Mouse (Mus musculus) kidney, postnatal 0 days (tissue): ENCODE data around the gene Prph2. TPM values are rescaled to one million over a fixed set of nuclear protein-coding genes. Genes with fewer than 3 reads are reported as not detected.

Source experiments
- ATAC-seq: fragments of 200-750 bp; cut with Nextera tagmentation; replicated peaks from 2 replicates; pipeline ENCODE4 v1.8.0; 2017; ENCODE audit warnings: low read depth, moderate number of reproducible peaks, moderate TSS enrichment, moderate library complexity; ENCODE audit not compliant: low FRiP score
- DNase-seq: peaks from one replicate; pipeline ENCODE4 v3.0.0-alpha.2; 2016; ENCODE audit warnings: low spot score
- H3K27ac ChIP-seq: fragments of 300-500 bp; sonication (generic); 2 replicates; pipeline ENCODE4 v1.5.1; 2014; ENCODE audit warnings: mild to moderate bottlenecking
- H3K27me3 ChIP-seq: fragments of 300-500 bp; sonication (generic); 2 replicates; pipeline ENCODE4 v1.6.1; 2014; ENCODE audit warnings: low read length, mixed read lengths; ENCODE audit not compliant: insufficient read depth
- H3K36me3 ChIP-seq: fragments of 300-500 bp; sonication (generic); 2 replicates; pipeline ENCODE4 v1.6.1; 2014; ENCODE audit warnings: low read length, mixed read lengths; ENCODE audit not compliant: insufficient read depth
- H3K4me1 ChIP-seq: fragments of 300-500 bp; sonication (generic); replicated peaks from 2 replicates; pipeline ENCODE4 v1.6.1; 2014; ENCODE audit warnings: antibody characterized with exemption, low read length, mixed read lengths; ENCODE audit not compliant: insufficient read depth
- H3K4me2 ChIP-seq: fragments of 300-500 bp; sonication (generic); 2 replicates; pipeline ENCODE4 v1.6.1; 2014; ENCODE audit warnings: mild to moderate bottlenecking, low read length, moderate library complexity, mixed read lengths
- H3K4me3 ChIP-seq: fragments of 300-500 bp; sonication (generic); replicated peaks from 2 replicates; pipeline ENCODE4 v1.5.1; 2014; ENCODE audit warnings: low read depth, low read length
- H3K9ac ChIP-seq: fragments of 300-500 bp; sonication (generic); 2 replicates; pipeline ENCODE4 v1.6.1; 2014; ENCODE audit warnings: low read depth, low read length
- H3K9me3 ChIP-seq: fragments of 300-500 bp; sonication (generic); replicated peaks from 2 replicates; pipeline ENCODE4 v1.6.1; 2016; ENCODE audit warnings: low read length, inconsistent platforms, mixed read lengths
- CTCF ChIP-seq: IDR thresholded peaks from 2 replicates; pipeline ENCODE4 v1.5.1; 2016; ENCODE audit warnings: antibody characterized with exemption, low read depth, mild to moderate bottlenecking, moderate library complexity
- WGBS: fragments of 180-500 bp; shearing (Covaris S2); extraction: QIAGEN DNeasy Blood & Tissue Kit; methylation state at CpG from one replicate; pipeline ENCODE4 v1.1.7; 2014; 5-methylcytosine and 5-hydroxymethylcytosine counted together
- polyA plus RNA-seq: library from polyadenylated mRNA; unstranded; fragments of >200 nt; fragmentation: Nextera tagmentation; extraction: Ambion mirVana; gene quantifications from 2 replicates; pipeline ENCODE4 v1.2.1, GENCODE M21; 2015

Gene Prph2
- polyA plus RNA-seq, 1 experiment from 2014 or later, result 0.16 TPM

- Histone ChIP-seq H3K36me3 (no peaks in the 10 kb centered on the region), H3K27me3 (no peaks in the 10 kb centered on the region), H3K4me2 (no peak overlapping the region), H3K9me3 (no peaks in the 10 kb centered on the region), H3K4me1 (0 out of 2 replicates have a peak, but pooled peaks cover 14% of the 10 kb centered on the region), H3K9ac (no peak overlapping the region), H3K4me3 (no peak overlapping the region), H3K27ac (peak overlapping the region; percentile 20; the same call in 1 of the 2 replicates)
- DNase-seq (no peak), ATAC-seq (no peak)
- 69% methylated on average over 9 of the region's 9 CpGs for WGBS
- TF ChIP-seq CTCF, result no peak
Measured at GRCm38 (mm10) chr17:46883107-46883506, 27.2 kb upstream of the Prph2 start.

GRCm38 (mm10) chr17:46884766-46885165 is 25.5 kb upstream of the Prph2 start:
- TF ChIP-seq CTCF, result no peak
- no peak for ATAC-seq
- 95% methylated on average over 6 of the region's 6 CpGs for WGBS

GRCm38 (mm10) chr17:46885218-46885909 is 24.9 kb upstream of the Prph2 start:
- 0 out of 2 replicates have a peak, but pooled peaks cover 14% of the 10 kb centered on the region for H3K4me1 ChIP-seq
- 82% methylated on average over 11 of the region's 11 CpGs for WGBS
- TF ChIP-seq CTCF, result no peak
- H3K9ac ChIP-seq, result no peak overlapping the region
- no peak overlapping the region for H3K4me3 ChIP-seq
- ATAC-seq, result no peak
- H3K4me2 ChIP-seq, result no peak overlapping the region
- H3K27me3 ChIP-seq, result no peaks in the 10 kb centered on the region
- H3K9me3 ChIP-seq, result no peaks in the 10 kb centered on the region
- DNase-seq, result no peak
- H3K36me3 ChIP-seq, result no peaks in the 10 kb centered on the region
- no peak overlapping the region for H3K27ac ChIP-seq

More at GRCm38 (mm10) chr17:46884766-46885165, 25.5 kb upstream of the Prph2 start:
- no peak overlapping the region for H3K27ac ChIP-seq
- no peak overlapping the region for H3K4me2 ChIP-seq
- no peak overlapping the region for H3K4me3 ChIP-seq
- H3K36me3 ChIP-seq, result no peaks in the 10 kb centered on the region
- 0 out of 2 replicates have a peak, but pooled peaks cover 14% of the 10 kb centered on the region for H3K4me1 ChIP-seq
- no peaks in the 10 kb centered on the region for H3K27me3 ChIP-seq
- DNase-seq, result no peak
- no peak overlapping the region for H3K9ac ChIP-seq
- H3K9me3 ChIP-seq, result no peaks in the 10 kb centered on the region

- H3K4me3 ChIP-seq, result no peak overlapping the region
- DNase-seq (no peak), ATAC-seq (no peak)
- H3K9me3 ChIP-seq, result no peaks in the 10 kb centered on the region
- H3K27me3 ChIP-seq, result no peaks in the 10 kb centered on the region
- 0 out of 2 replicates have a peak, but pooled peaks cover 14% of the 10 kb centered on the region for H3K4me1 ChIP-seq
- no peak overlapping the region for H3K4me2 ChIP-seq
- no peak overlapping the region for H3K27ac ChIP-seq
- WGBS, result 52% methylated on average over 17 of the region's 17 CpGs
- no peak overlapping the region for H3K9ac ChIP-seq
- no peaks in the 10 kb centered on the region for H3K36me3 ChIP-seq
- no peak for TF ChIP-seq CTCF
Measured at GRCm38 (mm10) chr17:46885910-46886643, 24.2 kb upstream of the Prph2 start.

GRCm38 (mm10) chr17:46888511-46889212 is 21.6 kb upstream of the Prph2 start:
- Histone ChIP-seq H3K4me1 (peaks cover 23% of the 10 kb centered on the region; the same call in 1 of the 2 replicates), H3K4me3 (peak overlapping the region; percentile 90), H3K27me3 (no peaks in the 10 kb centered on the region), H3K9me3 (no peaks in the 10 kb centered on the region), H3K9ac (peak overlapping the region; percentile 73; the same call in 1 of the 2 replicates), H3K36me3 (no peaks in the 10 kb centered on the region), H3K27ac (peak overlapping the region; percentile 94; the same call in 1 of the 2 replicates), H3K4me2 (peak overlapping the region; percentile 87)
- peak; percentile 72 for TF ChIP-seq CTCF
- ATAC-seq (no peak), DNase-seq (peak; percentile 65)
- WGBS, result 37% methylated on average over 16 of the region's 16 CpGs
